Mouse (Mus musculus): ENCODE measurements at regions not wholly inside any gene's neighbourhood (a gene's known extent, or its start where the extent isn't known, plus 50 kb on each side); places are given as distances from the start of the nearest gene placed in this dataset.

GRCm38 (mm10) chr2:7796415-7796814 lies 287.1 kb upstream of the Celf2 start:
- TF ChIP-seq CTCF (IDR thresholded peaks at IDR 0.05; ENCODE audit: borderline replicate concordance, insufficient read depth, low read depth, low read length) (no peak), POLR2A (IDR thresholded peaks at IDR 0.05; ENCODE audit: borderline replicate concordance, insufficient read depth, low read length) (no peak)
